Comparison of ENCODE assay signal across 13 mouse cellular contexts in the genomic region with DNA sequence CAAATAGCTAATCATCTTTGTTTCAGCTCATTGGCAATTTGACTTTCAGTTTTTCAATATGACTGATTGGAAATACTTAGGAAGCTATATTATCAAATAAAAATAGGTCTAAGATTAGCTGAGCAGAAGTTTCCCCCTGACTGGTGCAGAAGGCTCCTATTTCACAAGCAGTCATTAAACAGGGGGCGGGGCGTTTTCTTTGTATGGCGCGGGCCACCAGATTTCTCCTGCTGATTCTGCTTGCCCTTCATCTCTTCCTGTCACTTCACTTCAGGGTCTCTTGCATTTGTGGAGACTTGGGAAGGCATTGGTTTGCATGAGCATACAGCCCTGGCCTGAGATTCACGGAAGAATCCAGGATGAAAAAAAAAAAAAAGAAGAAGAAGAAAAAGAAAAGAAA.
DNase-seq lines count a peak whose midpoint lies in the region; ATAC-seq and TF ChIP-seq lines count a peak whose summit lies in the region.
"Had no signal": no experiment of that assay in that cellular context is flagged by ENCODE, and none has a peak within 500 bp of the region (broad histone marks: within the 10 kb centered on the region; RNA-seq: fewer than 3 reads in every experiment).

No protein-coding gene starts in this region.

- TF ChIP-seq POLR2A in kidney, adult 2 months (IDR thresholded peaks at IDR 0.05; ENCODE audit: low read depth, low read length): no peak
- TF ChIP-seq POLR2A in brain, embryonic 14.5 days (IDR thresholded peaks at IDR 0.05; ENCODE audit: borderline replicate concordance, extremely low read depth, insufficient read depth, insufficient read length, poor library complexity, severe bottlenecking): no peak
- TF ChIP-seq POLR2A in limb, embryonic 14.5 days (IDR thresholded peaks at IDR 0.05; ENCODE audit: borderline replicate concordance, extremely low read depth, insufficient read depth, insufficient read length): no peak

- H3K4me3 ChIP-seq in kidney, embryonic 16.5 days (ENCODE audit: low read length): no peak overlapping the region
- no peak overlapping the region for H3K4me3 ChIP-seq in kidney, adult 2 months (ENCODE audit: insufficient read depth, low read depth, low read length)
- no peak overlapping the region for H3K4me3 ChIP-seq in embryonic facial prominence, embryonic 11.5 days (ENCODE audit: low read depth, low read length)
- no peak overlapping the region; the same call in 1 of the 2 replicates for H3K4me3 ChIP-seq in limb, embryonic 14.5 days (replicated peaks; ENCODE audit: low read length)
- H3K4me3 ChIP-seq: limb, embryonic 15.5 days had no signal

- H3K4me1 ChIP-seq in kidney, embryonic 16.5 days (ENCODE audit: insufficient read depth, low read length): peaks cover 26% of the 10 kb centered on the region
- peaks cover 4% of the 10 kb centered on the region; the same call in 1 of the 2 replicates for H3K4me1 ChIP-seq in kidney, adult 2 months (ENCODE audit: control insufficient read depth, insufficient read depth, low read length)
- H3K4me1 ChIP-seq in embryonic facial prominence, embryonic 11.5 days (ENCODE audit: control insufficient read depth, insufficient read depth, low read length): peaks cover 3% of the 10 kb centered on the region
- peaks cover 24% of the 10 kb centered on the region for H3K4me1 ChIP-seq in limb, embryonic 14.5 days (ENCODE audit: control insufficient read depth, insufficient read depth, low read length)

- peak overlapping the region; percentile 36 for H3K4me2 ChIP-seq in kidney, embryonic 16.5 days (replicated peaks; ENCODE audit: low read depth, low read length)
- H3K4me2 ChIP-seq in embryonic facial prominence, embryonic 11.5 days (ENCODE audit: low read depth, low read length): no peak overlapping the region
- H3K4me2 ChIP-seq in limb, embryonic 14.5 days (replicated peaks; ENCODE audit: low read depth, low read length, severe bottlenecking): peak overlapping the region; percentile 32; the same call in 1 of the 2 replicates
- H3K4me2 ChIP-seq: limb, embryonic 15.5 days had no signal

- no peak for DNase-seq in kidney, adult 2 months
- DNase-seq in brain, embryonic 14.5 days (ENCODE audit: low read depth): peak; percentile 75
- peak; percentile 78 for DNase-seq in embryonic facial prominence, embryonic 11.5 days (ENCODE audit: low spot score)
- no peak for DNase-seq in limb, embryonic 14.5 days (ENCODE audit: low spot score)
- DNase-seq in cerebellum, postnatal 14 days: no peak
- DNase-seq in adrenal gland, postnatal 14 days: no peak
- DNase-seq: adrenal gland, adult 8-10 months; cerebellum, postnatal 36 days; gastrocnemius, postnatal 10 days; kidney, postnatal 36 days; right cerebral cortex, postnatal 4 days had no signal

- H3K9me3 ChIP-seq in kidney, embryonic 16.5 days (ENCODE audit: low read length): no peaks in the 10 kb centered on the region
- no peaks in the 10 kb centered on the region for H3K9me3 ChIP-seq in embryonic facial prominence, embryonic 11.5 days (replicated peaks; ENCODE audit: control insufficient read depth, low read length)
- H3K9me3 ChIP-seq in limb, embryonic 14.5 days (ENCODE audit: control insufficient read depth, low read length): no peaks in the 10 kb centered on the region
- H3K9me3 ChIP-seq: limb, embryonic 15.5 days had no signal

- ATAC-seq in kidney, embryonic 16.5 days (ENCODE audit: low FRiP score, low TSS enrichment): no peak
- no peak for ATAC-seq in embryonic facial prominence, embryonic 11.5 days (replicated peaks; ENCODE audit: insufficient number of reproducible peaks, low FRiP score, low TSS enrichment, low read depth)
- no peak for ATAC-seq in limb, embryonic 14.5 days (ENCODE audit: low FRiP score, low read depth)

- H3K27ac ChIP-seq in kidney, embryonic 16.5 days (ENCODE audit: low read length): no peak overlapping the region
- no peak overlapping the region for H3K27ac ChIP-seq in kidney, adult 2 months (ENCODE audit: insufficient read depth, low read depth, low read length)
- H3K27ac ChIP-seq in embryonic facial prominence, embryonic 11.5 days (replicated peaks; ENCODE audit: low read depth, low read length): no peak overlapping the region
- no peak overlapping the region for H3K27ac ChIP-seq in limb, embryonic 14.5 days (replicated peaks; ENCODE audit: low read depth, low read length)
- H3K27ac ChIP-seq: limb, embryonic 15.5 days had no signal

- H3K36me3 ChIP-seq in kidney, embryonic 16.5 days (ENCODE audit: insufficient read depth, low read length): no peaks in the 10 kb centered on the region
- no peaks in the 10 kb centered on the region for H3K36me3 ChIP-seq in kidney, adult 2 months (ENCODE audit: control insufficient read depth, insufficient read depth, low read length)
- H3K36me3 ChIP-seq in embryonic facial prominence, embryonic 11.5 days (replicated peaks; ENCODE audit: control insufficient read depth, insufficient read depth, low read depth, low read length): no peaks in the 10 kb centered on the region
- no peaks in the 10 kb centered on the region for H3K36me3 ChIP-seq in limb, embryonic 14.5 days (ENCODE audit: control insufficient read depth, insufficient read depth, low read length)
- H3K36me3 ChIP-seq: limb, embryonic 15.5 days had no signal

- no peak overlapping the region for H3K9ac ChIP-seq in kidney, embryonic 16.5 days (replicated peaks; ENCODE audit: low read length)
- no peak overlapping the region for H3K9ac ChIP-seq in embryonic facial prominence, embryonic 11.5 days (replicated peaks; ENCODE audit: low read length)
- H3K9ac ChIP-seq in limb, embryonic 14.5 days (ENCODE audit: low read depth, low read length, severe bottlenecking): no peak overlapping the region
- H3K9ac ChIP-seq: limb, embryonic 15.5 days had no signal

- TF ChIP-seq CTCF in kidney, adult 2 months (conservative IDR thresholded peaks at IDR 0.05; ENCODE audit: insufficient read depth, insufficient read length, low read depth, low read length): no peak
- TF ChIP-seq CTCF in brain, embryonic 14.5 days (IDR thresholded peaks at IDR 0.05; ENCODE audit: borderline replicate concordance, extremely low read depth, insufficient read depth, insufficient read length): no peak

- no peaks in the 10 kb centered on the region for H3K27me3 ChIP-seq in kidney, embryonic 16.5 days (ENCODE audit: insufficient read depth, low read length)
- no peaks in the 10 kb centered on the region for H3K27me3 ChIP-seq in kidney, adult 2 months (replicated peaks; ENCODE audit: control insufficient read depth, insufficient read depth, low read length)
- H3K27me3 ChIP-seq in embryonic facial prominence, embryonic 11.5 days (ENCODE audit: control insufficient read depth, insufficient read depth, low read length): no peaks in the 10 kb centered on the region
- H3K27me3 ChIP-seq in limb, embryonic 14.5 days (ENCODE audit: control insufficient read depth, insufficient read depth, low read length): no peaks in the 10 kb centered on the region
- H3K27me3 ChIP-seq: limb, embryonic 15.5 days had no signal

- 8% methylated on average over 5 of the region's 5 CpGs for WGBS in kidney, embryonic 16.5 days
- 82% methylated on average over 5 of the region's 5 CpGs for WGBS in kidney, adult 2 months
- 5% methylated on average over 5 of the region's 5 CpGs for WGBS in embryonic facial prominence, embryonic 11.5 days
- WGBS in limb, embryonic 14.5 days: 8% methylated on average over 5 of the region's 5 CpGs

Comparison
In these comparisons a context has a peak if more than half of its experiments do, and no peak if none do; other contexts are left out.
1. DNase-seq: peak in brain, embryonic 14.5 days (single experiment) and embryonic facial prominence, embryonic 11.5 days (single experiment); none in kidney, adult 2 months (single experiment), limb, embryonic 14.5 days (single experiment), cerebellum, postnatal 14 days (0 of 2) and adrenal gland, postnatal 14 days (single experiment).